Mouse (Mus musculus) adrenal gland (tissue): Measurements from ENCODE around the gene Cnfn.
"Not testable (repeated sequence)": the region's sequence is repeated elsewhere in the genome, so short reads cannot be mapped to it uniquely, and the experiment has no call there.

ENCODE experiments used
- intact Hi-C: fragments of 180-260 bp; cut with DNase I; formaldehyde crosslinking; loops from one replicate; pipeline ENCODE4 v1.15.1; 2025
- long read RNA-seq, 2 experiments: library from polyadenylated mRNA; unstranded; transcript quantifications; one replicate each; pipeline ENCODE4 v2.0.0; 2020; ENCODE audit warnings: borderline replicate concordance in 1 of 2; ENCODE audit not compliant: insufficient replicate concordance in 1 of 2

Cnfn gene
- long read RNA-seq, experiment 1 = 0 reads
- long read RNA-seq, experiment 2 = 0 reads

- intact Hi-C loops = loop anchor here (5.0 kb wide), 2 partner anchors 38 to 42 kb away; no protein-coding TSS in a partner anchor
These were observed at the start of gene Cnfn for GRCm38 (mm10) chr7:25369058-25369749. Cnfn (minus strand) TSS chr7:25369724.

GRCm38 (mm10) chr7:25417597-25417996 lies 48.1 kb upstream of the Cnfn start:
- intact Hi-C loops = no loop called here

DNA sequence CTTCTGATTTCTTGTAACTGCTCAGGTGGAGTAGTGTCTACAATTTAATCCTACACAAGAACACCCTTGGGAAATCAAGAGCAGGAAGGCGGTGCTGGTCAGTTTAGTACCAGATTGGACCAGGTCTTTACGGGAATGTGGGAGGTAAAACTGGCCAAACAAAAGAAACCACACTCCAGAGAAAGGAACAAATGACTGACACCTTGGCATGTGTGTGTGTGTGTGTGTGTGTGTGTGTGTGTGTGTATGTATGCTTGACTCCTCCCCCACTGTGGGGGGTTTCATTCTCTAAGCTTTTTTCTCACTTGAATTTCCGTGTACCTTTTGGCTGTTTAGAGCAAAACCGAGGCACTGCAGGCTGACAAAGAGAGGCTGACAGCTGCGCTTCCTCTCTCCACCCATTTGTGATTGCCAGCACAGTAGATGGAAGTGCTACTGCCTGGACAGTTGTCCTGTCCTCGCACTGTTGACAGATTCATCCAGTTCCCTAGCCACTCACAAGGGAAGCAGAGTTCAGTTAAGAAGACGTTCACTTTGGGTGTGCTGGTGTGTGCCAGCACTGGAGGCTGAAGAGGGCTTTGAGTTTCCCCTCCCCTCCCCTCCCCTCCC lies 43.4 kb upstream of the Cnfn start, which contains the start of gene Cxcl17:
Gene Cxcl17, minus strand, starts transcription at position 54 of the 609 bp plus-strand sequence.
- intact Hi-C loops = no loop called here

- intact Hi-C loops = no loop called here
These were observed 42.3 kb upstream of the Cnfn start for GRCm38 (mm10) chr7:25411861-25412260.

DNA sequence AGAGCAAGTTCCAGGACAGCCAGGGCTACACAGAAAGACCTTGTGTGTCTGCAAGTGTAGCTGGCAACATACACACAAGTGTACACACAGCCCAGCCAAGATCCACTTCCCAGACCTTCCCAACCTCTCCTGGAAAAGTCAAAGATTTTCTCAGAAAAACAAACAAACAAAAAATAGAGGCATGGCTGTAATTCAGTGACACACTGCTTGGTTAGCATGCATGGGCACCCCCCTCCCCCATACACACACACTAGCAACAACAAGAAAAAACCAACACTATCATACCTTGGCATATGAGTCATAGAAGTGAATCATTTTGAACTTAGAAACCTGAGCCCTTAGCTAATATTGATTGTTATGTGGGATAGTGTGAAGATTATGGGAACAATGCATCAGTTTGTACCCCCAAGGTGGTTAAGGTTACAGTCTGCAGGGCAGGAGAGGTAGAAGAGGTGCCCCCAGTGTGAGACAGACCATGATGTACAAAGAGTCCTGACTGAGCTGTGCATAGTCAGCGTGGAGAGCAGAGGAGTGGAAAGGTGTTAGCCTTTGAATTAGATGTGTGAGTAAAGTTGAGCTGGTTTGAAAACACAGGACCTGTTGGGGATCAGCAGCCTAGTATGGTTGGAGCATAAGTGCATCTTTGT lies 41.6 kb upstream of the Cnfn start:
- intact Hi-C loops = no loop called here

- intact Hi-C loops = loop anchor here (5.0 kb wide), 1 partner anchor 42 kb away; the partner anchor contains the start of gene Cnfn
These were observed 39.7 kb upstream of the Cnfn start for GRCm38 (mm10) chr7:25409114-25409760.

- intact Hi-C loops = loop anchor here (5.0 kb wide), 1 partner anchor 39 kb away; the partner anchor contains the start of gene Cnfn
These were observed 36.9 kb upstream of the Cnfn start for GRCm38 (mm10) chr7:25406468-25406867.

- intact Hi-C loops = no loop called here
These were observed 33.2 kb upstream of the Cnfn start for GRCm38 (mm10) chr7:25402671-25403101.

DNA sequence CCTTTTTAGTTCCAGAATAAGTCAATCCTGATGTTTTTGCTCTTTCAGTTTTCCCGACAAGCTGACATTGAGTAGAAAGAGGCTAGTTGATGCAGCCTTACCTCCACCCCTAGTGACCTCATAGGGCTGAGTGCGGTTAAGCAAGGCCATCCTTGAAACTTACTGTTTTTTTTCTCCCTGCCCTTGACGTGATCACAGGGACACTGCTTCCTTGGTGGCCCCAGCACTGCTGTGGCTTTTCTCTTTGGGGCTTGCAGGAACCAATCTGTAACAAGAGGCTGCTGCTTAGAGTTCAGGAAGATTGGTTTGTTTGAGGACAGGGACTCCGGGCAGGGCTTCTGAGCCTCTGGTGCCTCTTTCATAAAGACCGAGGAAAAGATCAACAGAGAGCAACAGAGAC lies 32.5 kb upstream of the Cnfn start:
- intact Hi-C loops = no loop called here

GRCm38 (mm10) chr7:25401551-25401950 lies 32.0 kb upstream of the Cnfn start:
- intact Hi-C loops = no loop called here

DNA sequence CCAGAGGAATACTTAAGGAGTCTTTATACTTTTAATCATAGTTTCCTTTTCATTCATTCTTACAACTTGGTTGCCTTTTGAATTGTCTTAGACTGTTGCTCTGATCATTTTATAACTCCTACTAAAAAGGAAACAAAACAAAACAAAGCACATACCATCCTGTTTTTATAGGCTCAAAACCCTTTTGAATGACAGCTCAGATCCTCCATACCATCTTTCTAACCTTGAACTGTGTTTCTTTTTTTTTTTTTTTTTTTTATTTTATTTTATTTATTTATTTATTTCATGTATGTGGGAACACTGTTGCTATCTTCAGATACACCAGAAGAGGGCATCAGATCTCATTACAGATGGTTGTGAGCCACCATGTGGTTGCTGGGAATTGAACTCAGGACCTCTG lies 29.5 kb upstream of the Cnfn start:
- intact Hi-C loops = not testable (repeated sequence)

GRCm38 (mm10) chr7:25398610-25399009 lies 29.1 kb upstream of the Cnfn start, which contains the start of gene Lipe:
Lipe (minus strand) TSS chr7:25398710.
- intact Hi-C loops = no loop called here

- intact Hi-C loops = no loop called here
These were observed 27.1 kb upstream of the Cnfn start for GRCm38 (mm10) chr7:25396621-25397020.

- intact Hi-C loops = no loop called here
These were observed 26.3 kb upstream of the Cnfn start for GRCm38 (mm10) chr7:25395558-25396521.

DNA sequence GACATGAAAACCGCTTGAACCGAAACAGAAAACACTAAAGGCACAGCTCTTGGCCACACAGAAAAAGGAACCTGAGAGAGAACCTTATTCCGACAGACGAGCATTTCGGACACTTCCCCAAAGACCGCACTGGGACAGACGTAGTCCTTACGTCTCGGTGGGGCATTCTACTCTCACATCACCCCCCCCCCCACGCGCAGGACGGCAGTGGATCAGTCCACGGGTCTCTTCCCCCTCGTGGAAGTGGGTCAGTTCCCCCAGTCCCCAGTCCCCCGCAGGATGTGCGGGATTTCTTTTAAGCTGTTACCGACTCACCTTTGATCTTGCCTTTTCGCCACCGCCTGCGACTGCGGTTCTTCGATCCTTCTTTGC lies 25.6 kb upstream of the Cnfn start:
- intact Hi-C loops = no loop called here

DNA sequence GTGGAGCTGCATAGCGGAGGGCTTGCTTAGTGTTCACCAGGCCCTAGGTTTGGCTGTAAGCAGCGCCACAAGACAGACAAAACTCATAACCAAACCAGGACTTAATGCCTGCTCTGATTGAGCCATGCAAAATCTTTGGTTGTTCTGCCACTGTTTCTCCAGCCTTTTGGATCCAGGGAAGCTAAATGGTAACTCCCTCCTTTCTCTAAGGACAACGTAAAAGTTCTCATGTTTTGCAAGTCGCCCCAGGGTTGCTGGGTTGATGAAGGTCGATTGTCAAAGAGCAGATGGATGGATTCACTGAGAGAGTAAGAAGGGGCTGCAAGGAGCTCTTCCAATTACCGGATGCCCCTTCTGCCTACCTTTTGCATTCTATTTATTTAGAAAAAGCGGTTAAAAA lies 25.2 kb upstream of the Cnfn start:
- intact Hi-C loops = no loop called here

- intact Hi-C loops = no loop called here
These were observed 24.1 kb upstream of the Cnfn start for GRCm38 (mm10) chr7:25393451-25394210.

DNA sequence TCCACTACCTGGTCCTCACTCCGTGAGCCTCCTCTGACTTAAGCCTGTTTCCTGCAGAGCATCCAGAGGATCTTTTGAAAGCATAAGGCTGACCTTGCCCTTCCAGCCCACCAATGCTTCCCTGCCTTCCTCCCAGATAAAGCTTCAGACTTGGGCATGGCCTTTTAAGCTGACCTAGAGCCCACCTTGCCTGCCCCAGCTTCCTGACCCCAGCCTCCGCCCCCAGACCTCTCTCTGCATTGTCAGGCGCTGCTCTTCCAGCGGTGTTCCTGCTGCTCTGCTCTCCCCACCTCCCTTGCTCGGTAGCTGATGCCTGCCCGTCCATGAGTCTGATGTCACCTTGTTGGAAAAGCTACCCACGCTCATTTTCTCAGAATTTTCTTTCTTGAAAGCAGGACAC lies 23.3 kb upstream of the Cnfn start:
- intact Hi-C loops = no loop called here

GRCm38 (mm10) chr7:25391856-25392453 lies 22.4 kb upstream of the Cnfn start:
- intact Hi-C loops = no loop called here
